8 mouse cellular contexts compared by ENCODE assay signal in genomic region chr5:111054848-111055428, GRCm38 (mm10).
DNase-seq lines count a peak whose midpoint lies in the region; ATAC-seq and TF ChIP-seq lines count a peak whose summit lies in the region.
"Had no signal": no experiment of that assay in that cellular context is flagged by ENCODE, and none has a peak within 500 bp of the region (broad histone marks: within the 10 kb centered on the region; RNA-seq: fewer than 3 reads in every experiment).

No protein-coding gene starts in this region.

- no peak for TF ChIP-seq EP300 in ES-Bruce4 (IDR thresholded peaks at IDR 0.05; ENCODE audit: insufficient read depth, low read depth, low read length)

- DNase-seq in MN1 (ENCODE audit: low spot score) = peak; percentile 50
- peak; percentile 53 for DNase-seq in hindbrain, embryonic 11.5 days (ENCODE audit: low spot score)
- no peak for DNase-seq in right cerebral cortex, postnatal 36 days (ENCODE audit: low spot score in 2 of 2)
- no peak for DNase-seq in adrenal gland, postnatal 25 days
- no peak for DNase-seq in layer of hippocampus, adult 8-10 months (ENCODE audit: low spot score in 2 of 2)

- no peak for TF ChIP-seq CTCF in ES-Bruce4 (IDR thresholded peaks at IDR 0.05; ENCODE audit: low read depth, low read length)

- H3K4me2 ChIP-seq in hindbrain, embryonic 11.5 days (replicated peaks; ENCODE audit: low read depth, low read length) = no peak overlapping the region
- H3K4me2 ChIP-seq in midbrain, embryonic 13.5 days (replicated peaks) = peak overlapping the region; percentile 49

- H3K27me3 ChIP-seq in ES-Bruce4 (ENCODE audit: control insufficient read depth, insufficient read depth, low read length, poor library complexity, severe bottlenecking) = no peaks in the 10 kb centered on the region
- no peaks in the 10 kb centered on the region for H3K27me3 ChIP-seq in hindbrain, embryonic 11.5 days (ENCODE audit: control insufficient read depth, insufficient read depth, low read length)
- H3K27me3 ChIP-seq in midbrain, embryonic 13.5 days = no peaks in the 10 kb centered on the region

- no peaks in the 10 kb centered on the region for H3K4me1 ChIP-seq in ES-Bruce4 (ENCODE audit: control insufficient read depth, insufficient read depth, low read length)
- H3K4me1 ChIP-seq in hindbrain, embryonic 11.5 days (replicated peaks; ENCODE audit: control insufficient read depth, insufficient read depth, low read length) = peaks cover 10% of the 10 kb centered on the region
- peaks cover 74% of the 10 kb centered on the region for H3K4me1 ChIP-seq in midbrain, embryonic 13.5 days (replicated peaks)

- H3K27ac ChIP-seq in ES-Bruce4 (ENCODE audit: insufficient read depth, low read length) = no peak overlapping the region
- peak overlapping the region; percentile 71 for H3K27ac ChIP-seq in hindbrain, embryonic 11.5 days (ENCODE audit: low read depth, low read length)
- H3K27ac ChIP-seq in midbrain, embryonic 13.5 days = peak overlapping the region; percentile 90
- H3K27ac ChIP-seq: macrophage had no signal

- no peak overlapping the region for H3K9ac ChIP-seq in ES-Bruce4 (ENCODE audit: low read depth, poor library complexity, severe bottlenecking)
- H3K9ac ChIP-seq in hindbrain, embryonic 11.5 days (ENCODE audit: low read depth, low read length) = no peak overlapping the region
- H3K9ac ChIP-seq in midbrain, embryonic 13.5 days (replicated peaks) = peak overlapping the region; percentile 51

- peak; percentile 44 for ATAC-seq in hindbrain, embryonic 11.5 days (ENCODE audit: low FRiP score)
- peak; percentile 28 for ATAC-seq in midbrain, embryonic 13.5 days

- H3K9me3 ChIP-seq in ES-Bruce4 (replicated peaks; ENCODE audit: control insufficient read depth, insufficient read depth, low read length, poor library complexity, severe bottlenecking) = no peaks in the 10 kb centered on the region
- H3K9me3 ChIP-seq in hindbrain, embryonic 11.5 days (ENCODE audit: control insufficient read depth, low read length) = no peaks in the 10 kb centered on the region
- no peaks in the 10 kb centered on the region for H3K9me3 ChIP-seq in midbrain, embryonic 13.5 days

- peak overlapping the region; percentile 30 for H3K4me3 ChIP-seq in ES-Bruce4 (ENCODE audit: low read depth, low read length)
- H3K4me3 ChIP-seq in hindbrain, embryonic 11.5 days (ENCODE audit: low read depth, low read length) = no peak overlapping the region
- H3K4me3 ChIP-seq in midbrain, embryonic 13.5 days (replicated peaks) = peak overlapping the region; percentile 24

- TF ChIP-seq POLR2A in ES-Bruce4 (IDR thresholded peaks at IDR 0.05; ENCODE audit: insufficient read depth, low read length) = no peak

- 41% methylated on average over 17 of the region's 17 CpGs for WGBS in hindbrain, embryonic 11.5 days
- 15% methylated on average over 17 of the region's 17 CpGs for WGBS in midbrain, embryonic 13.5 days

- no peaks in the 10 kb centered on the region for H3K36me3 ChIP-seq in ES-Bruce4 (ENCODE audit: control insufficient read depth, insufficient read depth, low read length, poor library complexity, severe bottlenecking)
- H3K36me3 ChIP-seq in hindbrain, embryonic 11.5 days (ENCODE audit: control insufficient read depth, insufficient read depth, low read length) = no peaks in the 10 kb centered on the region
- no peaks in the 10 kb centered on the region for H3K36me3 ChIP-seq in midbrain, embryonic 13.5 days

Comparison
In these comparisons a context has a peak if more than half of its experiments do, and no peak if none do; other contexts are left out.
1. DNase-seq: peak in MN1 (single experiment) and hindbrain, embryonic 11.5 days (single experiment); none in right cerebral cortex, postnatal 36 days (0 of 2), adrenal gland, postnatal 25 days (single experiment) and layer of hippocampus, adult 8-10 months (0 of 2).